Mouse (Mus musculus) urinary bladder, adult 2 months (tissue): ENCODE data around the gene Rbfox2. TPM values are rescaled to one million over a fixed set of nuclear protein-coding genes. Genes with fewer than 3 reads are reported as not detected.

Experiments used
- DNase-seq: peaks from one replicate; pipeline ENCODE4 v3.0.0; 2022; ENCODE audit warnings: low spot score
- polyA plus RNA-seq: library from polyadenylated mRNA; depleted of rRNA; stranded (reverse); fragments of >200 nt; gene quantifications from 2 replicates; pipeline ENCODE4 v1.2.3, GENCODE M21; 2012; rRNA removed

The Rbfox2 gene
- polyA plus RNA-seq, 1 experiment: 93.7 TPM

DNA sequence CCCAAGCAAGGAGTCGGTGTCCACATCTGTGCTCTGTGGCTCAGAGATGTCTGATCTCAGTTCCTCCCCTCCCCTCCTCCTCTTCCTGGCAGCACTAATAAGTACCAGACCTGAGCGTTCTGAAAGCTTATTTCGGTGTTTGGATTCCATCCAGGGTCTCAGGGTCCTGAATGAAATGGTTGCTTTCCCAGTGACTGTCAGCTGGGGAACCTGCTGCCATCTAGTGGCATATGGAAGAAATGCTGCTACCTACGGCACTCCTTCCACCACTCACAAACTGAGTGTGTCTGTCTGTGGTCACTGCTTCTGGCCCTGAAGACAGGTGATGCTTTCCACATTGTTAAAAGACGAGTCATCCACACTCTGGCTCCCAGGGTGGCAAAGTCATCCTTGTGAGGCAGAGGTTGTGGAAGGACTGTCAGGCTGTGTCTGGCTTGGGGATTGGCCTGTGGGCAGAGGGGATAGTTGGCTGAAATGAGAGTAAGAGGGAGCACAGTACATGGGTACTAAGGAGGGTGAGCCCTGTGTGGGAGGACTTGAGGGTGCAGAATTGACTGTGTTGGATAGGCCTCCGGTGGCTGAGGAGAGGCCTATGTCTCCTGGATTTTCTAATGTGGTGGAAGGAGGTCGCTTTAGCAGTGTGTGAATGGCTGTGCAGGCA is 277.3 kb downstream of the Rbfox2 start:
- DNase-seq: no peak

Other genes starting within 250 kb of the Rbfox2 start
- gene Apol7a, start 92.1 kb upstream of the Rbfox2 start, polyA plus RNA-seq: 1.8 and 2.8 TPM in 2 replicates
- 3.4 and 3.9 TPM in 2 replicates for gene Apol9a, start 104.1 kb upstream of the Rbfox2 start, polyA plus RNA-seq
- gene Apol7b, start 140.5 kb upstream of the Rbfox2 start, polyA plus RNA-seq: 0.03 and 0.04 TPM in 2 replicates
- gene Apol10a, start 170.0 kb upstream of the Rbfox2 start, polyA plus RNA-seq: not detected in 2 replicates
- not detected in 2 replicates for gene Apol11a, start 201.3 kb upstream of the Rbfox2 start, polyA plus RNA-seq
- 1.3 and 1.8 TPM in 2 replicates for gene Apol7c, start 226.3 kb upstream of the Rbfox2 start, polyA plus RNA-seq